Mouse (Mus musculus) hindbrain, embryonic 14.5 days (tissue): ENCODE data around the gene Usp22. TPM values are rescaled to one million over a fixed set of nuclear protein-coding genes. Genes with fewer than 3 reads are reported as not detected.

Experiments used
- ATAC-seq: fragments of 200-750 bp; cut with Nextera tagmentation; 2 replicates; pipeline ENCODE4 v1.8.0; 2017; ENCODE audit warnings: moderate number of reproducible peaks, mild to moderate bottlenecking, moderate TSS enrichment, moderate library complexity; ENCODE audit not compliant: low FRiP score
- DNase-seq: peaks from one replicate; pipeline ENCODE4 v3.0.0-alpha.2; 2015; ENCODE audit warnings: low spot score
- H3K27ac ChIP-seq: fragments of 300-500 bp; sonication (generic); 2 replicates; pipeline ENCODE4 v1.5.1; 2014; ENCODE audit warnings: mild to moderate bottlenecking, moderate library complexity
- H3K27me3 ChIP-seq: fragments of 300-500 bp; sonication (generic); 2 replicates; pipeline ENCODE4 v1.6.1; 2014; ENCODE audit warnings: mild to moderate bottlenecking, low read length, mixed read lengths; ENCODE audit not compliant: control insufficient read depth, insufficient read depth
- H3K36me3 ChIP-seq: fragments of 300-500 bp; sonication (generic); replicated peaks from 2 replicates; pipeline ENCODE4 v1.6.1; 2014; ENCODE audit not compliant: control insufficient read depth, insufficient read depth
- H3K4me1 ChIP-seq: fragments of 300-500 bp; sonication (generic); replicated peaks from 2 replicates; pipeline ENCODE4 v1.6.1; 2014; ENCODE audit warnings: antibody characterized with exemption, low read length, mixed read lengths; ENCODE audit not compliant: control insufficient read depth, insufficient read depth
- H3K4me2 ChIP-seq: fragments of 300-500 bp; sonication (generic); replicated peaks from 2 replicates; pipeline ENCODE4 v1.6.1; 2014; ENCODE audit warnings: mild to moderate bottlenecking, moderate library complexity
- H3K4me3 ChIP-seq: fragments of 300-500 bp; sonication (generic); replicated peaks from 2 replicates; pipeline ENCODE4 v1.5.1; 2014; ENCODE audit warnings: mild to moderate bottlenecking, low read length
- H3K9ac ChIP-seq: fragments of 300-500 bp; sonication (generic); 2 replicates; pipeline ENCODE4 v1.6.1; 2014
- H3K9me3 ChIP-seq: fragments of 300-500 bp; sonication (generic); 2 replicates; pipeline ENCODE4 v1.6.1; 2016; ENCODE audit warnings: low read length; ENCODE audit not compliant: control insufficient read depth
- WGBS: fragments of 180-500 bp; shearing (Covaris S2); extraction: QIAGEN DNeasy Blood & Tissue Kit; methylation state at CpG from one replicate; pipeline ENCODE4 v1.1.7; 2014; 5-methylcytosine and 5-hydroxymethylcytosine counted together
- polyA plus RNA-seq: library from polyadenylated mRNA; unstranded; fragments of >200 nt; fragmentation: Nextera tagmentation; extraction: Ambion mirVana; gene quantifications from 2 replicates; pipeline ENCODE4 v1.2.1, GENCODE M21; 2014

Usp22 gene
- polyA plus RNA-seq, 1 experiment from 2014 or later: 473 TPM

- no peak for DNase-seq
- no peaks in the 10 kb centered on the region for H3K27me3 ChIP-seq
- ATAC-seq: no peak
Measured at GRCm38 (mm10) chr11:61207487-61208246, 32.8 kb upstream of the Usp22 start, which contains the start of gene Aldh3a1. Gene Aldh3a1, plus strand, starts transcription at chr11:61207537.

GRCm38 (mm10) chr11:61206136-61206535 is 31.3 kb upstream of the Usp22 start:
- Histone ChIP-seq H3K4me2 (no peak overlapping the region), H3K4me3 (no peak overlapping the region), H3K9me3 (no peaks in the 10 kb centered on the region), H3K4me1 (no peaks in the 10 kb centered on the region), H3K36me3 (no peaks in the 10 kb centered on the region), H3K27ac (no peak overlapping the region), H3K9ac (no peak overlapping the region), H3K27me3 (no peaks in the 10 kb centered on the region)
- ATAC-seq: no peak
- DNase-seq: no peak
- WGBS: 98% methylated on average over 3 of the region's 3 CpGs

More at GRCm38 (mm10) chr11:61207487-61208246, 32.8 kb upstream of the Usp22 start, which contains the start of gene Aldh3a1:
- no peak within 1 kb of the TSS for H3K4me3 ChIP-seq
- H3K27ac ChIP-seq: no peak within 1 kb of the TSS
- WGBS: 72% methylated on average over 10 of the region's 10 CpGs
- H3K4me1 ChIP-seq: no peaks in the 10 kb centered on the region
- H3K4me2 ChIP-seq: no peak within 1 kb of the TSS
- no peaks in the 10 kb centered on the region for H3K9me3 ChIP-seq
- no peak within 1 kb of the TSS for H3K9ac ChIP-seq
- no peaks in the 10 kb centered on the region for H3K36me3 ChIP-seq

- ATAC-seq (no peak), DNase-seq (no peak)
- 94% methylated on average over 9 of the region's 10 CpGs for WGBS
- no peaks in the 10 kb centered on the region for H3K4me1 ChIP-seq
- no peak overlapping the region for H3K27ac ChIP-seq
- H3K9ac ChIP-seq: no peak overlapping the region
- H3K9me3 ChIP-seq: no peaks in the 10 kb centered on the region
- no peak overlapping the region for H3K4me3 ChIP-seq
- H3K27me3 ChIP-seq: no peaks in the 10 kb centered on the region
- no peaks in the 10 kb centered on the region for H3K36me3 ChIP-seq
- no peak overlapping the region for H3K4me2 ChIP-seq
Measured at GRCm38 (mm10) chr11:61205167-61205950, 30.5 kb upstream of the Usp22 start.

GRCm38 (mm10) chr11:61202810-61203209 is 28.0 kb upstream of the Usp22 start:
- no peak for DNase-seq
- Histone ChIP-seq H3K4me3 (no peak overlapping the region), H3K4me2 (no peak overlapping the region), H3K9me3 (no peaks in the 10 kb centered on the region), H3K4me1 (no peaks in the 10 kb centered on the region; the same call in 1 of the 2 replicates), H3K27ac (no peak overlapping the region), H3K36me3 (no peaks in the 10 kb centered on the region), H3K9ac (no peak overlapping the region), H3K27me3 (no peaks in the 10 kb centered on the region)
- ATAC-seq: no peak
- 65% methylated on average over 2 of the region's 2 CpGs for WGBS

GRCm38 (mm10) chr11:61202186-61202585 is 27.3 kb upstream of the Usp22 start:
- WGBS: 55% methylated on average over 6 of the region's 6 CpGs
- DNase-seq (no peak), ATAC-seq (no peak)
- no peak overlapping the region for H3K9ac ChIP-seq
- H3K27ac ChIP-seq: no peak overlapping the region
- no peaks in the 10 kb centered on the region for H3K27me3 ChIP-seq
- H3K4me2 ChIP-seq: no peak overlapping the region
- no peaks in the 10 kb centered on the region for H3K36me3 ChIP-seq
- no peaks in the 10 kb centered on the region; the same call in 1 of the 2 replicates for H3K4me1 ChIP-seq
- H3K4me3 ChIP-seq: no peak overlapping the region
- no peaks in the 10 kb centered on the region for H3K9me3 ChIP-seq

GRCm38 (mm10) chr11:61199620-61200362 is 24.9 kb upstream of the Usp22 start:
- 70% methylated on average over 4 of the region's 4 CpGs for WGBS
- no peak for ATAC-seq

GRCm38 (mm10) chr11:61197935-61198334 is 23.1 kb upstream of the Usp22 start:
- no peaks in the 10 kb centered on the region; the same call in 1 of the 2 replicates for H3K4me1 ChIP-seq
- no peaks in the 10 kb centered on the region for H3K36me3 ChIP-seq
- no peaks in the 10 kb centered on the region for H3K27me3 ChIP-seq
- H3K9ac ChIP-seq: no peak overlapping the region
- no peaks in the 10 kb centered on the region for H3K9me3 ChIP-seq
- no peak overlapping the region for H3K4me3 ChIP-seq
- DNase-seq (no peak), ATAC-seq (no peak)
- no peak overlapping the region for H3K27ac ChIP-seq
- H3K4me2 ChIP-seq: no peak overlapping the region

More at GRCm38 (mm10) chr11:61199620-61200362, 24.9 kb upstream of the Usp22 start:
- Histone ChIP-seq H3K36me3 (no peaks in the 10 kb centered on the region), H3K4me2 (no peak overlapping the region), H3K4me1 (no peaks in the 10 kb centered on the region; the same call in 1 of the 2 replicates), H3K9me3 (no peaks in the 10 kb centered on the region), H3K4me3 (no peak overlapping the region), H3K9ac (no peak overlapping the region), H3K27me3 (no peaks in the 10 kb centered on the region), H3K27ac (no peak overlapping the region)
- DNase-seq: no peak

- 87% methylated on average over 14 of the region's 14 CpGs for WGBS
Measured at GRCm38 (mm10) chr11:61196616-61197353, 21.9 kb upstream of the Usp22 start.

More at GRCm38 (mm10) chr11:61196616-61197353, 21.9 kb upstream of the Usp22 start:
- ATAC-seq (no peak), DNase-seq (no peak)
- H3K9ac ChIP-seq: no peak overlapping the region
- no peaks in the 10 kb centered on the region; the same call in 1 of the 2 replicates for H3K4me1 ChIP-seq
- H3K4me3 ChIP-seq: no peak overlapping the region
- H3K36me3 ChIP-seq: no peaks in the 10 kb centered on the region
- H3K27me3 ChIP-seq: no peaks in the 10 kb centered on the region
- no peak overlapping the region for H3K27ac ChIP-seq
- no peaks in the 10 kb centered on the region for H3K9me3 ChIP-seq
- no peak overlapping the region for H3K4me2 ChIP-seq
